Mouse (Mus musculus): Measurements from ENCODE around the gene Rhbdf2. TPM values are rescaled to one million over a fixed set of nuclear protein-coding genes. Genes with fewer than 3 reads are reported as not detected.

The Rhbdf2 gene
- total and polyA plus RNA-seq, 3 experiments = 6.4 to 13.7 TPM; not detected in 1

GRCm38 (mm10) chr11:116617641-116618040 is 9.2 kb downstream of the Rhbdf2 start:
- H3K4me3 ChIP-seq (ENCODE audit: control insufficient read depth in 1 of 2, insufficient read depth in 1 of 2, low read depth in 2 of 2, low read length in 2 of 2) = no peak overlapping the region
- TF ChIP-seq JUND (IDR thresholded peaks at IDR 0.05; ENCODE audit: low read depth, low read length) (no peak), MXI1 (IDR thresholded peaks at IDR 0.05; ENCODE audit: low read depth, low read length) (no peak), POLR2AphosphoS5 (IDR thresholded peaks at IDR 0.05; ENCODE audit: borderline replicate concordance, low read depth, low read length) (no peak), NRF1 (IDR thresholded peaks at IDR 0.05; ENCODE audit: insufficient read depth, low read depth, low read length, poor library complexity, severe bottlenecking) (no peak), ZC3H11A (IDR thresholded peaks at IDR 0.05; ENCODE audit: low read depth, low read length) (no peak), ELF1 (IDR thresholded peaks at IDR 0.05; ENCODE audit: low read depth, low read length) (no peak), MAFK (IDR thresholded peaks at IDR 0.05; ENCODE audit: borderline replicate concordance, low read depth, low read length) (no peak), CTCF (IDR thresholded peaks at IDR 0.05 in 2 of 3, conservative IDR thresholded peaks at IDR 0.05 in 1 of 3; ENCODE audit: control insufficient read depth in 1 of 3, insufficient read depth in 1 of 3, low read depth in 2 of 3, low read length in 3 of 3, poor library complexity in 1 of 3, severe bottlenecking in 1 of 3) (no peak), MYB (IDR thresholded peaks at IDR 0.05; ENCODE audit: low read depth, low read length) (no peak), TAL1 (IDR thresholded peaks at IDR 0.05; ENCODE audit: low read length) (no peak)
- no peaks in the 10 kb centered on the region for H3K9me3 ChIP-seq (replicated peaks; ENCODE audit: insufficient read depth, low read length)
- DNase-seq (ENCODE audit: low read depth, low spot score) = no peak
- H3K4me1 ChIP-seq (ENCODE audit: control insufficient read depth in 1 of 2, insufficient read depth in 2 of 2, low read length in 2 of 2) = peaks cover 21 to 60% of the 10 kb centered on the region in 2 experiments
- peaks cover 0 to 36% of the 10 kb centered on the region in 2 experiments; a peak in 2 of 4 replicates for H3K36me3 ChIP-seq (ENCODE audit: control insufficient read depth in 1 of 2, insufficient read depth in 2 of 2, low read length in 2 of 2)
- no peak overlapping the region for H3K9ac ChIP-seq (ENCODE audit: control insufficient read depth, low read depth, low read length, poor library complexity, severe bottlenecking)
- no peaks in the 10 kb centered on the region for H3K27me3 ChIP-seq (ENCODE audit: control insufficient read depth in 1 of 2, insufficient read depth in 2 of 2, low read length in 2 of 2)
- no peaks in the 10 kb centered on the region; the same call in 1 of the 2 replicates for H3K79me2 ChIP-seq (ENCODE audit: control insufficient read depth, insufficient read depth, low read length, poor library complexity)
- H3K27ac ChIP-seq (ENCODE audit: control insufficient read depth, low read depth, low read length) = no peak overlapping the region

GRCm38 (mm10) chr11:116616438-116617118 is 10.2 kb downstream of the Rhbdf2 start:
- DNase-seq (ENCODE audit: low read depth, low spot score) = peak; percentile 57
- peak overlapping the region; percentile 11; the same call in 1 of the 2 replicates for H3K9ac ChIP-seq (ENCODE audit: control insufficient read depth, low read depth, low read length, poor library complexity, severe bottlenecking)
- no peaks in the 10 kb centered on the region for H3K27me3 ChIP-seq (ENCODE audit: control insufficient read depth in 1 of 2, insufficient read depth in 2 of 2, low read length in 2 of 2)
- H3K4me1 ChIP-seq (ENCODE audit: control insufficient read depth in 1 of 2, insufficient read depth in 2 of 2, low read length in 2 of 2) = peaks cover 21 to 52% of the 10 kb centered on the region in 2 experiments
- H3K9me3 ChIP-seq (replicated peaks; ENCODE audit: insufficient read depth, low read length) = no peaks in the 10 kb centered on the region
- no peaks in the 10 kb centered on the region; the same call in 1 of the 2 replicates for H3K79me2 ChIP-seq (ENCODE audit: control insufficient read depth, insufficient read depth, low read length, poor library complexity)
- peak overlapping the region; percentile 55 for H3K27ac ChIP-seq (ENCODE audit: control insufficient read depth, low read depth, low read length)
- H3K36me3 ChIP-seq (ENCODE audit: control insufficient read depth in 1 of 2, insufficient read depth in 2 of 2, low read length in 2 of 2) = peaks cover 0 to 36% of the 10 kb centered on the region in 2 experiments; a peak in 2 of 4 replicates
- no peak overlapping the region for H3K4me3 ChIP-seq (ENCODE audit: control insufficient read depth in 1 of 2, insufficient read depth in 1 of 2, low read depth in 2 of 2, low read length in 2 of 2)
- no peak for TF ChIP-seq ZNF384 (IDR thresholded peaks at IDR 0.05; ENCODE audit: low read depth, low read length)
- TF ChIP-seq KAT2A (conservative IDR thresholded peaks at IDR 0.05; ENCODE audit: low read depth, low read length) = no peak
- no peak for TF ChIP-seq SMC3 (IDR thresholded peaks at IDR 0.05; ENCODE audit: low read depth, low read length)
- no peak for TF ChIP-seq BHLHE40 (IDR thresholded peaks at IDR 0.05; ENCODE audit: borderline replicate concordance, low read depth, low read length)
- no peak for TF ChIP-seq JUND (IDR thresholded peaks at IDR 0.05; ENCODE audit: low read depth, low read length)
- no peak for TF ChIP-seq NELFE (IDR thresholded peaks at IDR 0.05; ENCODE audit: low read depth, low read length)
- TF ChIP-seq ETS1 (IDR thresholded peaks at IDR 0.05; ENCODE audit: low read depth, low read length) = no peak
- TF ChIP-seq MEF2A (IDR thresholded peaks at IDR 0.05; ENCODE audit: extremely low read depth, insufficient replicate concordance, low read depth, low read length, poor library complexity, severe bottlenecking) = no peak
- no peak for TF ChIP-seq MYB (IDR thresholded peaks at IDR 0.05; ENCODE audit: low read depth, low read length)
- TF ChIP-seq POLR2AphosphoS5 (IDR thresholded peaks at IDR 0.05; ENCODE audit: borderline replicate concordance, low read depth, low read length) = no peak
- TF ChIP-seq CHD2 (IDR thresholded peaks at IDR 0.05; ENCODE audit: low read length) = no peak
- TF ChIP-seq MAZ (IDR thresholded peaks at IDR 0.05; ENCODE audit: low read depth, low read length) = no peak
- no peak for TF ChIP-seq HCFC1 (IDR thresholded peaks at IDR 0.05; ENCODE audit: low read depth, low read length)
